Mouse (Mus musculus) embryonic facial prominence, embryonic 13.5 days (tissue): ENCODE results near the gene G6pdx. TPM values are rescaled to one million over a fixed set of nuclear protein-coding genes. Genes with fewer than 3 reads are reported as not detected.
A peak's percentile ranks its signal among the peaks of the same experiment; 100 is the strongest.

ENCODE experiments used
- ATAC-seq: fragments of 200-750 bp; cut with Nextera tagmentation; 2 replicates; pipeline ENCODE4 v1.8.0; 2017; ENCODE audit warnings: low read depth; ENCODE audit not compliant: insufficient number of reproducible peaks, insufficient read depth, low FRiP score, low TSS enrichment
- H3K27ac ChIP-seq: fragments of 300-500 bp; sonication (generic); 2 replicates; pipeline ENCODE4 v1.5.1; 2015; ENCODE audit warnings: moderate library complexity, mild to moderate bottlenecking, inconsistent platforms
- H3K27me3 ChIP-seq: fragments of 300-500 bp; sonication (generic); 2 replicates; pipeline ENCODE4 v1.6.1; 2015; ENCODE audit warnings: mild to moderate bottlenecking, inconsistent platforms
- H3K36me3 ChIP-seq: fragments of 300-500 bp; sonication (generic); 2 replicates; pipeline ENCODE4 v1.6.1; 2015; ENCODE audit warnings: mild to moderate bottlenecking, inconsistent platforms
- H3K4me1 ChIP-seq: fragments of 300-500 bp; sonication (generic); 2 replicates; pipeline ENCODE4 v1.6.1; 2015; ENCODE audit warnings: inconsistent platforms
- H3K4me2 ChIP-seq: fragments of 300-500 bp; sonication (generic); 2 replicates; pipeline ENCODE4 v1.6.1; 2015; ENCODE audit warnings: moderate library complexity, mild to moderate bottlenecking, inconsistent platforms
- H3K4me3 ChIP-seq: fragments of 300-500 bp; sonication (generic); 2 replicates; pipeline ENCODE4 v1.5.1; 2015; ENCODE audit warnings: mild to moderate bottlenecking, inconsistent platforms
- H3K9ac ChIP-seq: fragments of 300-500 bp; sonication (generic); 2 replicates; pipeline ENCODE4 v1.6.1; 2015; ENCODE audit warnings: mild to moderate bottlenecking, inconsistent platforms
- H3K9me3 ChIP-seq: fragments of 300-500 bp; sonication (generic); 2 replicates; pipeline ENCODE4 v1.6.1; 2016; ENCODE audit warnings: inconsistent platforms
- WGBS: fragments of 180-500 bp; shearing (Covaris S2); methylation state at CpG from one replicate; pipeline ENCODE4 v1.1.7; 2015; ENCODE audit warnings: mixed read lengths; 5-methylcytosine and 5-hydroxymethylcytosine counted together
- polyA plus RNA-seq: library from polyadenylated mRNA; unstranded; fragments of >200 nt; fragmentation: Nextera tagmentation; extraction: Ambion mirVana; gene quantifications from 2 replicates; pipeline ENCODE4 v1.2.1, GENCODE M21; 2015

G6pdx gene
- polyA plus RNA-seq, 1 experiment from 2014 or later = 49.1 TPM

GRCm38 (mm10) chrX:74400136-74400535 is 28.9 kb downstream of the G6pdx start:
- Histone ChIP-seq H3K9ac (no peak overlapping the region), H3K4me1 (no peaks in the 10 kb centered on the region), H3K27me3 (no peaks in the 10 kb centered on the region), H3K9me3 (no peaks in the 10 kb centered on the region), H3K36me3 (no peaks in the 10 kb centered on the region), H3K4me2 (no peak overlapping the region), H3K27ac (no peak overlapping the region), H3K4me3 (no peak overlapping the region)
- WGBS = 76% methylated on average over 3 of the region's 3 CpGs
- no peak for ATAC-seq

- peak within 1 kb of the TSS; percentile 64 for H3K4me2 ChIP-seq
- 18% methylated on average over 30 of the region's 30 CpGs for WGBS
- no peaks in the 10 kb centered on the region for H3K36me3 ChIP-seq
- no peaks in the 10 kb centered on the region for H3K27me3 ChIP-seq
- H3K9me3 ChIP-seq = no peaks in the 10 kb centered on the region
- 0 out of 2 replicates have a peak, but pooled peaks cover 4% of the 10 kb centered on the region for H3K4me1 ChIP-seq
- peak within 1 kb of the TSS; percentile 83 for H3K9ac ChIP-seq
- H3K4me3 ChIP-seq = peak within 1 kb of the TSS; percentile 54
- peak; percentile 97 for ATAC-seq
- H3K27ac ChIP-seq = peak within 1 kb of the TSS; percentile 86
Observed at GRCm38 (mm10) chrX:74392535-74393443, 36.2 kb downstream of the G6pdx start, which contains the start of the genes Fam3a and Ikbkg. Gene Fam3a (minus strand): TSS chrX:74393272. Gene Ikbkg (plus strand): TSS chrX:74393290.

- H3K4me2 ChIP-seq = no peak overlapping the region
- H3K27me3 ChIP-seq = no peaks in the 10 kb centered on the region
- peaks cover 29% of the 10 kb centered on the region for H3K36me3 ChIP-seq
- ATAC-seq = no peak
- 0 out of 2 replicates have a peak, but pooled peaks cover 4% of the 10 kb centered on the region for H3K4me1 ChIP-seq
- no peaks in the 10 kb centered on the region for H3K9me3 ChIP-seq
- H3K4me3 ChIP-seq = no peak overlapping the region
- H3K27ac ChIP-seq = no peak overlapping the region
- no peak overlapping the region for H3K9ac ChIP-seq
Observed at GRCm38 (mm10) chrX:74388153-74388552, 40.8 kb downstream of the G6pdx start.

- H3K9ac ChIP-seq = no peak overlapping the region
- no peak overlapping the region for H3K27ac ChIP-seq
- no peaks in the 10 kb centered on the region for H3K9me3 ChIP-seq
- H3K4me1 ChIP-seq = no peaks in the 10 kb centered on the region
- H3K4me2 ChIP-seq = no peak overlapping the region
- H3K36me3 ChIP-seq = peaks cover 29% of the 10 kb centered on the region
- 56% methylated on average over 2 of the region's 2 CpGs for WGBS
- no peak for ATAC-seq
- H3K4me3 ChIP-seq = no peak overlapping the region
- H3K27me3 ChIP-seq = no peaks in the 10 kb centered on the region
Observed at GRCm38 (mm10) chrX:74384451-74384850, 44.5 kb downstream of the G6pdx start.

GRCm38 (mm10) chrX:74372888-74373549 is 56.0 kb downstream of the G6pdx start, which contains the start of the genes Ubl4a and Slc10a3:
Gene Ubl4a (minus strand): TSS chrX:74373218.
Gene Slc10a3 (minus strand): TSS chrX:74373349.
- no peaks in the 10 kb centered on the region for H3K4me1 ChIP-seq
- peak within 1 kb of the TSS; percentile 72 for H3K9ac ChIP-seq
- peak; percentile 91 for ATAC-seq
- WGBS = 30% methylated on average over 32 of the region's 32 CpGs
- no peaks in the 10 kb centered on the region for H3K27me3 ChIP-seq
- H3K4me2 ChIP-seq = peak within 1 kb of the TSS; percentile 60
- H3K4me3 ChIP-seq = peak within 1 kb of the TSS; percentile 49
- no peak within 1 kb of the TSS for H3K27ac ChIP-seq
- H3K9me3 ChIP-seq = no peaks in the 10 kb centered on the region
- H3K36me3 ChIP-seq = peaks cover 8% of the 10 kb centered on the region; the same call in 1 of the 2 replicates

GRCm38 (mm10) chrX:74368209-74368909 is 60.6 kb downstream of the G6pdx start:
- Histone ChIP-seq H3K9ac (peak overlapping the region; percentile 83), H3K4me3 (peak overlapping the region; percentile 60), H3K36me3 (peaks cover 19% of the 10 kb centered on the region; the same call in 1 of the 2 replicates), H3K4me2 (peak overlapping the region; percentile 65), H3K9me3 (no peaks in the 10 kb centered on the region), H3K4me1 (0 out of 2 replicates have a peak, but pooled peaks cover 3% of the 10 kb centered on the region), H3K27me3 (no peaks in the 10 kb centered on the region), H3K27ac (peak overlapping the region; percentile 66)
- 31% methylated on average over 43 of the region's 49 CpGs for WGBS
- peak; percentile 68 for ATAC-seq

- no peak for ATAC-seq
- H3K27ac ChIP-seq = peak overlapping the region; percentile 66; the same call in 1 of the 2 replicates
- 75% methylated on average over 10 of the region's 10 CpGs for WGBS
Observed at GRCm38 (mm10) chrX:74367512-74367911, 61.5 kb downstream of the G6pdx start.

More at GRCm38 (mm10) chrX:74367512-74367911, 61.5 kb downstream of the G6pdx start:
- H3K36me3 ChIP-seq = peaks cover 19% of the 10 kb centered on the region; the same call in 1 of the 2 replicates
- peak overlapping the region; percentile 65 for H3K4me2 ChIP-seq
- no peaks in the 10 kb centered on the region for H3K27me3 ChIP-seq
- peak overlapping the region; percentile 83 for H3K9ac ChIP-seq
- no peaks in the 10 kb centered on the region for H3K9me3 ChIP-seq
- H3K4me1 ChIP-seq = 0 out of 2 replicates have a peak, but pooled peaks cover 3% of the 10 kb centered on the region
- peak overlapping the region; percentile 60 for H3K4me3 ChIP-seq

Other genes with a start within 250 kb of the G6pdx start
- 289 and 307 TPM in 2 replicates for gene Flna, start 179.4 kb downstream of the G6pdx start, polyA plus RNA-seq
- gene Emd, start 174.5 kb downstream of the G6pdx start, polyA plus RNA-seq = 28.9 and 31.6 TPM in 2 replicates
- 776 and 892 TPM in 2 replicates for gene Rpl10, start 158.4 kb downstream of the G6pdx start, polyA plus RNA-seq
- gene Taz, start 147.3 kb downstream of the G6pdx start, polyA plus RNA-seq = 92.8 and 94.8 TPM in 2 replicates
- 11.3 and 14.9 TPM in 2 replicates for gene Dnase1l1, start 146.9 kb downstream of the G6pdx start, polyA plus RNA-seq
- gene Atp6ap1, start 132.1 kb downstream of the G6pdx start, polyA plus RNA-seq = 124 and 133 TPM in 2 replicates
- 254 and 268 TPM in 2 replicates for gene Gdi1, start 124.2 kb downstream of the G6pdx start, polyA plus RNA-seq
- gene Fam50a, start 116.2 kb downstream of the G6pdx start, polyA plus RNA-seq = 61.2 and 69.3 TPM in 2 replicates
- 21.4 and 25.1 TPM in 2 replicates for gene Plxna3, start 100.1 kb downstream of the G6pdx start, polyA plus RNA-seq
- gene Lage3, start 75.6 kb downstream of the G6pdx start, polyA plus RNA-seq = 113 and 129 TPM in 2 replicates
- gene Ubl4a, start 56.0 kb downstream of the G6pdx start, polyA plus RNA-seq = 67.2 and 71.1 TPM in 2 replicates
- 19.5 and 20.2 TPM in 2 replicates for gene Slc10a3, start 55.8 kb downstream of the G6pdx start, polyA plus RNA-seq
- gene Fam3a, start 35.9 kb downstream of the G6pdx start, polyA plus RNA-seq = 38.1 and 45.5 TPM in 2 replicates
- 17.9 and 18.8 TPM in 2 replicates for gene Ikbkg, start 35.9 kb downstream of the G6pdx start, polyA plus RNA-seq
- not detected in 2 replicates for gene Gm6880, start 52.2 kb upstream of the G6pdx start, polyA plus RNA-seq
- gene Olfr1326-ps1, start 145.7 kb upstream of the G6pdx start, polyA plus RNA-seq = not detected in 2 replicates
- gene Olfr1325, start 163.5 kb upstream of the G6pdx start, polyA plus RNA-seq = not detected in 2 replicates
- gene Gm5640, start 216.4 kb upstream of the G6pdx start, polyA plus RNA-seq = not detected in 2 replicates